Mouse (Mus musculus): Measurements from ENCODE around the gene Kat2b. TPM values are rescaled to one million over a fixed set of nuclear protein-coding genes. Genes with fewer than 3 reads are reported as not detected.
"Not testable (repeated sequence)": the region's sequence is repeated elsewhere in the genome, so short reads cannot be mapped to it uniquely, and the experiment has no call there.

Kat2b gene
- polyA plus RNA-seq, 1 experiment from 2014 or later, result 9.7 TPM

DNA sequence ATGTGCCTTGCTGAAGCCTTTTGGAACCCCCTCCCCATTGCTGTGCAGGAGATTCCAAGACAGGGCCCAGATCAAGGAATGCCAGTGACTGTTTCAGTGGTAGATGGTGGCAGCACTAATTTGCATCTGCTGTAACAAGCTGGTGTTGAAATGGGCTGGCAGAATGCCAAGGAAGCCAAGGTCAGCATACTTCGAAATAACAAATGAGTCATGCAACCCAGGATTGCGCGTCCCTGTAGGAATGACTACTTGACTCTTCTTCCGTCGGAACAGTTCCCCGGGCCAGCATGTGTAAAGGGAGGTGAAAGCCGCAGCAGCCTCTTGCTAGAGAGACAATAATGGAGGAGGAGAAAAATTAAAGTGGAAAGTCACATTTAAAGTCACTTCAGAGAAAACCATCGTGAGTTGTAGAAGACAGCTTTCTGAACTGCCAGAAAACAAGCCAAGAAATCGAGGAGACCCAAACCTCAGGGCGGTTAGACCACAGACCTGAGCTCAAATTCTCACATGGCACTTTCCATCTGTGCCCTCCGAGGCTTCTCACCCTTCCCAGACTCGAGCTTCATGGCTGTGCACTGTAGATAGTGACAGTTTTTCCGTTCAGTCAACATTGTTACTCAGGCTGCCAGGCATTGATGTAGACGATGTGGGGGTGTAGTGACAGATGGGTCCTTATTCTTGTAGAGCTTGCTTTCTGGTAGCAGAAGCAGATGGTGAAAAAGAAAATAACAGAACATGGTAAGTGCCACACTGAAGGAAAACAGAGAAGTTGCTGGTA lies 20.6 kb downstream of the Kat2b start:
- ATAC-seq (replicated peaks; ENCODE audit: insufficient number of reproducible peaks, insufficient read depth, low FRiP score, low read depth), result peak; percentile 85
- H3K9ac ChIP-seq, result no peak overlapping the region

DNA sequence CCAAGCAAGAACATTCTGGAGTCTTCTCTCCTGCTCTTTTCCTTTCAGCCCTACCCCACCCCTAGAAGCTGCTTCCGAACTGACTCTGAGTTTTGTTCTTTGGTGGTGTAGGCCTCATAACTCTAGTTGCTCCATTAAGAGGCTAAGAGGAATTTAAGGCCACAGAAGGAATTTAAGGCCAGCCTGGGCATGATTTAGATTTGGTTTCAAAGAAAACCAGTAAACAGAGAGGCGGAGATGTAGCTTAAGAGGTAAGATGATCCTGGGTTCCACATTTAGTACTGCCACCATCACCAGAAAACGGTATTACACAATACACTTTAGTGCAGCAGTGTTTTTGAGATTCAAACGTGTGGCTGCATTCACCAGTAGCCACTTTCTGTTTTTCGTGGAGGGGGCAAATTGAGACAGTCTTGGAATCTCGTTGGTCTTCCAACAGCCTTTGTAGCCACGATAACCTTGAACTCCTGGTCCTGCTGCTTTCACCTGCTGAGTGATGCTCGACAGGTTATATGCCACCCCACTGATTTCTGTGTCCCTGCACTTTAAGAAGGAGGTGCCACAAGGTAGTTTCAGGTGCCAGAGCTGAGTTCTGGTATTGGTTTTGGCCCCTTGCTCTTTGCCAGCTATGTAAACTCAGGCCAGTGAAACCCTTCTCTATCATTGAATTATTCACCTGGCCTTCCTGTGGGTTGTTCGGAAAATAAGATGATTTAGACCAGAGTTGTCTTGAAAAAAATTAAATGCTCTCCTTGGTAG lies 21.6 kb downstream of the Kat2b start:
- H3K4me2 ChIP-seq, result no peak overlapping the region
- 73% methylated on average over 9 of the region's 9 CpGs for WGBS
- no peak overlapping the region for H3K9ac ChIP-seq
- H3K36me3 ChIP-seq, result no peaks in the 10 kb centered on the region
- no peak overlapping the region for H3K4me3 ChIP-seq
- H3K27me3 ChIP-seq, result no peaks in the 10 kb centered on the region
- H3K27ac ChIP-seq, result peak overlapping the region; percentile 90
- no peaks in the 10 kb centered on the region for H3K9me3 ChIP-seq (replicated peaks)
- peaks cover 37% of the 10 kb centered on the region for H3K4me1 ChIP-seq (replicated peaks)
- no peak for ATAC-seq (replicated peaks; ENCODE audit: insufficient number of reproducible peaks, insufficient read depth, low FRiP score, low read depth)

More for the DNA sequence above, 20.6 kb downstream of the Kat2b start:
- Histone ChIP-seq H3K27me3 (no peaks in the 10 kb centered on the region), H3K36me3 (no peaks in the 10 kb centered on the region), H3K4me2 (peak overlapping the region; percentile 46), H3K27ac (peak overlapping the region; percentile 90), H3K4me1 (replicated peaks) (peaks cover 47% of the 10 kb centered on the region), H3K4me3 (no peak overlapping the region), H3K9me3 (replicated peaks) (no peaks in the 10 kb centered on the region)
- WGBS, result 10% methylated on average over 14 of the region's 14 CpGs

DNA sequence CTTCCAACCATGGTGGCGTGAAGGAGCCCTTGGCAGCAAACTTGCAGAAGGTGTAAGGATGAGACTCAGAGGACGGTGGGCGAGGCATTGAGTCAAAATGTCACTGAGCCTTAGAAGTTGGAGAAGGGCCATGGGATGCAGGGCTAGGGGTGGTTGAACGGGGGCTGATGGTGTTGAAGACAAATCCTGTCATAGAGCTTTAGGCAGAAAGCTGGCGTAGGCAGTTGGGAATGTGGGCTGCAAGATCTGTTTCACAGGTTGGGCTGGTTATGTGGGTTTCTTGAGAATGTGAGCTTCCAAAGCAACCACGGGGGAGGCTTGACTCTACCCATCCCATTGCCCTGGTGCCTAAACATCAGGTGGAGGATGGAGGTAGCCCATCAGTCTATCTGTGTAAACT lies 23.4 kb downstream of the Kat2b start:
- WGBS, result 86% methylated on average over 6 of the region's 6 CpGs
- Histone ChIP-seq H3K27me3 (no peaks in the 10 kb centered on the region), H3K4me2 (no peak overlapping the region), H3K9me3 (replicated peaks) (no peaks in the 10 kb centered on the region), H3K4me3 (no peak overlapping the region), H3K9ac (no peak overlapping the region), H3K4me1 (replicated peaks) (peaks cover 37% of the 10 kb centered on the region), H3K27ac (no peak overlapping the region), H3K36me3 (no peaks in the 10 kb centered on the region)
- ATAC-seq (replicated peaks; ENCODE audit: insufficient number of reproducible peaks, insufficient read depth, low FRiP score, low read depth), result no peak

DNA sequence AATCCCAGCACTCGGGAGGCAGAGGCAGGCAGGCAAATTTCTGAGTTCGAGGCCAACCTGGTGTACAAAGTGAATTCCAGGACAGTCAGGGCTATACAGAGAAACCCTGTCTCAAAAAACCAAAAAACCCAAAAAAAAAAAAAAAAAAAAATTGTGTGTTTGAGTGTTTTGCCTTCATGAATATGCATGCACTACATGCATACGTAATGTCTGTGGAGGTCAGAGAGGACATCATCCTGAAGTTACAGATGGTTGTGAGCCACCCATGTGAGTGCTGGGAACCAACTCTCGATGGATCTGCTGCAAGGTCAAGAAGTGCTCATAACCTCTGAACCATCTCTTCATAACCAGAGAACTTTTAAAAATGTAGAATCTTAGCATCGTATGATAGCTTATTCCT lies 25.2 kb downstream of the Kat2b start:
- Histone ChIP-seq H3K4me1 (replicated peaks) (peaks cover 41% of the 10 kb centered on the region), H3K27ac (no peak overlapping the region), H3K4me2 (no peak overlapping the region), H3K36me3 (no peaks in the 10 kb centered on the region), H3K4me3 (no peak overlapping the region), H3K9ac (no peak overlapping the region), H3K27me3 (no peaks in the 10 kb centered on the region), H3K9me3 (replicated peaks) (no peaks in the 10 kb centered on the region)
- ATAC-seq (replicated peaks; ENCODE audit: insufficient number of reproducible peaks, insufficient read depth, low FRiP score, low read depth), result no peak
- WGBS, result 87% methylated on average over 5 of the region's 5 CpGs

DNA sequence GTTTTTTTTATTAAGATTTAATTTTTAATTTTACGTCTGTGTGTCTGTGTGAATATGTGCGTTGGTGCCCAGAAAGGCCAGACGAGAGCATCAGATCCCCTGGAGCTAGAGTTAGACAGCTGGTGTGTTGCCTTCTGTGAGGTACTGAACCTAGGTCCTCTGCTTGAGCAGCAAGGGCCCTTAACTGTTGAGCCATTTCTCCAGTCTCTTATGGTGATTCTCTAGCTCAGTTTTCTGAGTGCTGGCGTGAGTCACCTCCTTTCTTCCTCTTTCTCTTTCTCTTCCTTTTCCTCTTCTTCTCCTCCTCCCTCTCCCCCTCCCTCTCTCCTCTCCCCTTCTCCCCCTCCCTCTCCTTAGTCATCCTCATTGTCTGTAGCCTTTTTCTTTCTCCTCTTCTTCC lies 27.9 kb downstream of the Kat2b start:
- Histone ChIP-seq H3K4me3 (no peak overlapping the region), H3K27ac (peak overlapping the region; percentile 62), H3K27me3 (no peaks in the 10 kb centered on the region), H3K4me1 (replicated peaks) (peaks cover 33% of the 10 kb centered on the region), H3K9ac (no peak overlapping the region), H3K4me2 (no peak overlapping the region), H3K9me3 (replicated peaks) (no peaks in the 10 kb centered on the region), H3K36me3 (no peaks in the 10 kb centered on the region)
- WGBS, result 83% methylated on average over 4 of the region's 4 CpGs
- ATAC-seq (replicated peaks; ENCODE audit: insufficient number of reproducible peaks, insufficient read depth, low FRiP score, low read depth), result no peak

DNA sequence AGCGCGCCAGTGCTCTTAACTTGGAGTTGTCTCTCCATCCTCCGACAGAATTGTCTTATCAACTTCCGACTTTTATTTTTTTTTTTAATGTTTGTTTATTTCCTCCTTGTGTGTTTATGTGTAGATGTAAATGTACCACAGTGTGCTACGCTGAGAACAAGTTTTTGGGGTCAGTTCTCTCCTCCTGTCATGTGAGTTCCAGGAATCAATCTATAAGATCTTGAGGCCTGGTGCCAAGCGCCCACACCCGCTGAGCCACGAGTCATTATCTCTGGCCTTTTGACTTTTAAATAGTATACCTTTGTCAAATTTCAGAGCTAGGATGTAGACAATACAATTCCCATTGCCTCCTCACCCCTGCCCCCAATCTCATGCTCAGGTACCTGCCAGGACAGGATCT lies 28.9 kb downstream of the Kat2b start:
- no peaks in the 10 kb centered on the region for H3K27me3 ChIP-seq
- H3K27ac ChIP-seq, result peak overlapping the region; percentile 74
- peaks cover 33% of the 10 kb centered on the region for H3K4me1 ChIP-seq (replicated peaks)
- 71% methylated on average over 8 of the region's 8 CpGs for WGBS
- no peaks in the 10 kb centered on the region for H3K9me3 ChIP-seq (replicated peaks)
- H3K9ac ChIP-seq, result no peak overlapping the region
- no peak overlapping the region for H3K4me2 ChIP-seq
- no peak overlapping the region for H3K4me3 ChIP-seq
- no peaks in the 10 kb centered on the region for H3K36me3 ChIP-seq
- no peak for ATAC-seq (replicated peaks; ENCODE audit: insufficient number of reproducible peaks, insufficient read depth, low FRiP score, low read depth)

DNA sequence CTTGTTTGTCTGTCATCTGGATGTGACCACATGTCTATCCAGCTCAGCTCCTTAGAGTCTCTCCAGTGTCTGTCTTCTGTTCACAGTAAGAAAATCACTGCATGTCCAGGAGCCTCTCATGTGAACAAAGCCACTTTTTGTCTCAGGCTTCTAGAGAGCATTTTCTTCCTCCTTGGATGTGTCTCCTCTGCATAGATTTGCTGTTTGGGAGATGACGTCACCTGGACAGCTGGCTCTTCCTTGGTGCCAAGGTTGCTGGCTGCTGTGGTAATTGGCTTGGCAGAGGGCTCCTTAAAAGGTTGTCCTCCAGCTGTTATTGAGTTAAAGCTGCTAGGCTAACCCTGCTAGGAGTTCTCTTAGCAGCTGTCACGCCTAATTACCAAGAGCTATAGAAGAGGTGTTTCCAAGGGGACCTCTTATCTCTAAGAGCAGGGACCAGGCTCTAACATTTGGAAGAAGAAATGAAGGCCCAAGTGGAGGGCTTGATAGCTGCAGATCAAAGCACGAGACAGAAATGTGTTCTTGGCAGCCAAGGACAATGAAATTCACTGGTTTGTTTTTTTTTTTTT lies 29.7 kb downstream of the Kat2b start:
- peak; percentile 68 for ATAC-seq (replicated peaks; ENCODE audit: insufficient number of reproducible peaks, insufficient read depth, low FRiP score, low read depth)
- peak overlapping the region; percentile 74 for H3K27ac ChIP-seq
- no peak overlapping the region for H3K4me3 ChIP-seq
- no peaks in the 10 kb centered on the region for H3K36me3 ChIP-seq
- H3K9me3 ChIP-seq (replicated peaks), result no peaks in the 10 kb centered on the region
- H3K9ac ChIP-seq, result no peak overlapping the region
- 15% methylated on average over 3 of the region's 3 CpGs for WGBS
- H3K27me3 ChIP-seq, result no peaks in the 10 kb centered on the region
- no peak overlapping the region for H3K4me2 ChIP-seq
- peaks cover 33% of the 10 kb centered on the region for H3K4me1 ChIP-seq (replicated peaks)

DNA sequence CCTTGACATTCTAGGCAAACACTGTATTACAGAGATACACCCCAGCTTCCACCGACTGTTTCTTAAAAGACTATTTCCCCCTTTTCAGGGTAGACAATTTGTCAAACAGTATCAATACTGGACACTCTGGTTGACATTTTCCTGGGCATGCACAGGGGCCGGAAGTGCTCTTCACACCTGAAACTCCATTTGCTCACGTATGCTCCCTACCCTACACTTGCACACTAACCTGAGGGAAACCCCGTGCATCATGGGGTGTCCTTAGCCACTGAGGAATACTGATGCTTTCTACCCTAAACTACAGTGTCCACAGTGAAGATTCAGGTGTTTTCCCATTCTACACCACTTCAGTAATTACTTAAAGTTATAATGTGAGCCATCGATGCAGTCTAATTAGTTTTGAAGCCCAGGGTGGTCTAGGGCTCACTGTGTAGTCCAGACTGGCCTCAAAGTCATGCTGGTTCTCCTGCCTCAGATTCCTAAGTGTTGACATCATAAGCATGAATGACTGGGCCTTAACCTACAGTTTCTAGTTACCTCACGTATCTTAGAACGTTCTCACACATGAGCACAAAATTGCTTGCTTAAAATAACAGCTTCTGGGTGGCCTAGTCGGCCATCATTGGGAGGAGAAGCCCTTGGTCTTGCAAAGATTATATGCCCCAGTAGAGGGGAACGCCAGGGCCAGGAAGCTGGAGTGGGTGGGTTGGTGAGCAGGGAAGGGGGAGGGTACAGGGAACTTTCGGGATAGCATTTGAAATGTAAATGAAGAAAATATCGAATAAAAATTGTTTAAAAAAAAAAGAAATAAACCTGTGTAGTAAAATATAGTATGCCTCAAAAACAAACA lies 30.5 kb downstream of the Kat2b start:
- H3K4me3 ChIP-seq, result no peak overlapping the region
- WGBS, result 60% methylated on average over 11 of the region's 11 CpGs
- no peak overlapping the region for H3K4me2 ChIP-seq
- H3K9ac ChIP-seq, result no peak overlapping the region
- peaks cover 33% of the 10 kb centered on the region for H3K4me1 ChIP-seq (replicated peaks)
- no peaks in the 10 kb centered on the region for H3K27me3 ChIP-seq
- H3K36me3 ChIP-seq, result no peaks in the 10 kb centered on the region
- peak overlapping the region; percentile 74 for H3K27ac ChIP-seq
- no peak for ATAC-seq (replicated peaks; ENCODE audit: insufficient number of reproducible peaks, insufficient read depth, low FRiP score, low read depth)
- no peaks in the 10 kb centered on the region for H3K9me3 ChIP-seq (replicated peaks)

DNA sequence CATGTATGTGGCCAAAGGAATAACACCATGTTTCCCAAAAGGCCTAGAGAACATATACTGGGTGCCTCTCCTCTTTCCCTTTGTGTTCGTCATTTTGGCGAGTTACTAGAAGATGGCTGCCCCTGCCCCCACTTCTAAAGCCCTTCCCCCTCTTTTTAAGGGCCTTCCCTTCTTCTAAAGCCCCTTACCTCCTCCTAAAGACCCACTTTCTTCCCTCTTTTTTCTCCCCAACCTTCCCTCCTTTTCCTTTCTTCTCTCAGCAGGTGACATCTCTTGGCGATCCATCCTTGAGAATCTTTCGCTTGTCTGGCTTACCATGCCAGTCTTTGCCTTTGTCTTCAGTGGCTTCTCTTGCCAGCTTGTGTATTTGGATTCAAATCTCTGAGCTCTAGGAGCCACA lies 31.9 kb downstream of the Kat2b start:
- H3K4me2 ChIP-seq, result no peak overlapping the region
- H3K36me3 ChIP-seq, result no peaks in the 10 kb centered on the region
- ATAC-seq (replicated peaks; ENCODE audit: insufficient number of reproducible peaks, insufficient read depth, low FRiP score, low read depth), result no peak
- H3K4me3 ChIP-seq, result no peak overlapping the region
- no peak overlapping the region for H3K9ac ChIP-seq
- H3K4me1 ChIP-seq (replicated peaks), result peaks cover 30% of the 10 kb centered on the region
- no peak overlapping the region for H3K27ac ChIP-seq
- no peaks in the 10 kb centered on the region for H3K9me3 ChIP-seq (replicated peaks)
- no peaks in the 10 kb centered on the region for H3K27me3 ChIP-seq
- WGBS, result 88% methylated on average over 4 of the region's 4 CpGs

DNA sequence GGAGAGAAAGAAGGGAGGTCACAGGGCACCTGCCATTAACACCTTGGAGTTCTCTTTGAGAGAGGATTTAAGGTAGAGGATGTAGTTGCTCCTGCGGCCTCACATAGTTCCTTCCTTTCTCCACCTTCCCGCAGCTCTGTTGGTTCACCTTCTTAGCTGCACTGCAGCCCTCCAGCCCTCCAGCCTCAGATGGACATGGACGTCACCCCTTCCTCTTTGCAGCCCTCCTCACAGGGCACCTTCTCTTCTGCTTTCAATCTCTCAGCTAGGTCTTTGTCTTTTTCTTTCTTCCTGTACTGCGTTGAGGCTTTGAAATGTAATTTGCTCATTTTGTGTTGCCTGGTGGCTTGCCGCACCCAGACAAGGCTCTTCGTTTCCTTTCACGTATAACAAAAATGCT lies 36.6 kb downstream of the Kat2b start:
- H3K4me2 ChIP-seq; H3K9ac ChIP-seq; H3K4me1 ChIP-seq (replicated peaks); H3K36me3 ChIP-seq; H3K9me3 ChIP-seq (replicated peaks); H3K27me3 ChIP-seq; H3K27ac ChIP-seq; H3K4me3 ChIP-seq; ATAC-seq (replicated peaks; ENCODE audit: insufficient number of reproducible peaks, insufficient read depth, low FRiP score, low read depth): not testable (repeated sequence)
- no CpG with 5 or more reads among the region's 7 CpGs for WGBS

DNA sequence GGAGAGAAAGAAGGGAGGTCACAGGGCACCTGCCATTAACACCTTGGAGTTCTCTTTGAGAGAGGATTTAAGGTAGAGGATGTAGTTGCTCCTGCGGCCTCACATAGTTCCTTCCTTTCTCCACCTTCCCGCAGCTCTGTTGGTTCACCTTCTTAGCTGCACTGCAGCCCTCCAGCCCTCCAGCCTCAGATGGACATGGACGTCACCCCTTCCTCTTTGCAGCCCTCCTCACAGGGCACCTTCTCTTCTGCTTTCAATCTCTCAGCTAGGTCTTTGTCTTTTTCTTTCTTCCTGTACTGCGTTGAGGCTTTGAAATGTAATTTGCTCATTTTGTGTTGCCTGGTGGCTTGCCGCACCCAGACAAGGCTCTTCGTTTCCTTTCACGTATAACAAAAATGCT lies 39.4 kb downstream of the Kat2b start:
- H3K4me2 ChIP-seq; H3K4me3 ChIP-seq; H3K27ac ChIP-seq; H3K36me3 ChIP-seq; H3K4me1 ChIP-seq (replicated peaks); H3K9me3 ChIP-seq (replicated peaks); ATAC-seq (replicated peaks; ENCODE audit: insufficient number of reproducible peaks, insufficient read depth, low FRiP score, low read depth); H3K27me3 ChIP-seq; H3K9ac ChIP-seq: not testable (repeated sequence)
- no CpG with 5 or more reads among the region's 7 CpGs for WGBS

Measured in heart, embryonic 15.5 days (tissue).